Mouse (Mus musculus): ENCODE measurements at regions not wholly inside any gene's neighbourhood (a gene's known extent, or its start where the extent isn't known, plus 50 kb on each side); places are given as distances from the start of the nearest gene placed in this dataset.

DNA sequence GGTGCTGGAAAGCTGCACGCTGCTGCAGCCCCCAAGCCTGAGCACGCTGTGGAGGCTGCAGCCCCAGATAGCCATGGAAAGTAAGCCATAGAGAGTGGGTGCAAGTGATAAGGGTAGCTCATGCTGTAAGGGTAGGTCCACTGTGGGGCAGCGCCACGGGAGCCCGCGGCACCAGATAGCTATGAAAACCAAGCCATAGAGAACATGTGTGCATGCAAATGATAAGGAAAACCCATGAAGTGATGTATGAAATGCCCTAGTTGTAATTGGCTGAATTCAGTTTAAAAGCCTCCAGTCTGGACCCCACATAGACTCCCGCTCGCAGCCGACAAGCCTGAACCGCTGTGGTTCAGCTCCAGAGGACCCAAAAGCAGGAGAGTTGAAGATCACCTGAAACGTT is 58.8 kb upstream of the L3mbtl3 start:
- DNase-seq: no peak

DNA sequence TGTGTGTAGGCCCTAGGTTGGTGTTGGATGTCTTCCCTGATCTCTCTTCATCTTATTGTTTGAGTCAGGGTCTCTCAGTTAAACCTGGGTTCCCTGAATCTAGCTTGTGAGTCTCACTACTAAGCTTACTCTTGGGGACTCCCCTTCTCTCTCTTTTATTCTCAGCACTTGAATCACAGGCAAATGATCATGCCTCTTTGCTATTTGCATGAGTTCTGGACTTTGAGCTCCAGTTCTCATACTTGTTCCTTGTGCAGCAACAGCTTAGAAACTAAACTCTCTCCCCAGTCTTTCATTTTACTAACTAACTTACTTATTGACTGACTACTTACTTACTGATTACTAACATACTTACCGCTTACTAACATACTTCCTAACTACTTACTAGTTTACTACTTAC is 64.9 kb upstream of the L3mbtl3 start:
- no peak for DNase-seq

DNA sequence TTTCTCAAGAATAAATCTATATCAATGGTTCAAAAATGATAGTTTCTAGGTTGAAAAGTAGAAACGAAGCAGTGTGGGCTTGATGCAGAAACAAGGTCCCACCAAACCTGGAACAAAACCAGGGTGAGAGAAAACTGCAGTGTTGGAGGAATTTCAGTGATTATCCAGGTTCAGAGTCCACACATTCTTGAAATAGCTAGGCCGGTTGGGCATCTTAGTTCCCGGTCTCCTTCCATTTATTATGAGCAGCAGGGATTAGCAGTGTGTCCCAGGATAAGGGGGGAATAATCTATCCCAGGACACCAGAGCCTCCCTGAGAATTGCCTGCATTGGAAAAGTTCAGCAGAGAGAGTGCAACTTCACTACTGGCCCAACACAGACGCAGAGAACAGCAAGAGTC is 108.5 kb upstream of the L3mbtl3 start:
- no peak for DNase-seq

DNA sequence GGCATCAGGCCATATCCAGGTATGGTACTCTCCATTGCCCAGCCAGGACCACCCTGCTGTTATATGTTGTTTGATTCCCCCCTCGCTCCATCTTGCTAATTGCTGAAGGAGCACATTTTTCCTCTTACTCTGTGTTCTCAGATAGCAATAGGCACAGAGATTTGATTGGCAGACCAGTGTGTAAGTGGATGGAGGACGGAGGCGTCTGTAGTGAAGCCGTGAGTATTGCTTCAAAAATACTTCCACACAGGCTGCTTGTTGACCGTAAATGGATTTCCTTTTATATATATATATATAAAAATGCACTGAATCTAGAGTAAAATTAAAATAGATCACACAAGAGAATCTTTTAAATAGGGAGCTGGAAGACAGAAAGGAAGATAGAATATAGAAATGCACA is 115.6 kb upstream of the L3mbtl3 start:
- no peak for DNase-seq

DNA sequence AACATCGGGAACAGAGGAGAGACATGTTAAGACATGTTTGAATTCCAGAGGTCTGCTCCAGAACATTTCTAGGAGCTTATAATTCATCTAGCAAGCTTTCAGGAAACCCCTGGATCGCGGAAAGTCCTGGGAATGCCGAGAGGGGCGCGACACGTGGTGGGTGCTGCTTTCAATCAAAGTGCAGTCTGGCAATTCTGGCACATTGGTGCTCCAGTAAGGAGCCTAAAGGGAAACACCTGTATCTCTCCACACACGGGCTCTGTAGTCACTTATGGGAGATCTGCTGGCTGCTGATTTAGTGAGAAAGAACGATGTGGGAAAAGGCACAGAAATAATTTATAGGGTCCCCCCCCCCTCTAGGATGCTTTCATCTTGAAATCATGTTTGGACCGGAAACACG is 116.4 kb upstream of the L3mbtl3 start:
- no peak for DNase-seq

DNA sequence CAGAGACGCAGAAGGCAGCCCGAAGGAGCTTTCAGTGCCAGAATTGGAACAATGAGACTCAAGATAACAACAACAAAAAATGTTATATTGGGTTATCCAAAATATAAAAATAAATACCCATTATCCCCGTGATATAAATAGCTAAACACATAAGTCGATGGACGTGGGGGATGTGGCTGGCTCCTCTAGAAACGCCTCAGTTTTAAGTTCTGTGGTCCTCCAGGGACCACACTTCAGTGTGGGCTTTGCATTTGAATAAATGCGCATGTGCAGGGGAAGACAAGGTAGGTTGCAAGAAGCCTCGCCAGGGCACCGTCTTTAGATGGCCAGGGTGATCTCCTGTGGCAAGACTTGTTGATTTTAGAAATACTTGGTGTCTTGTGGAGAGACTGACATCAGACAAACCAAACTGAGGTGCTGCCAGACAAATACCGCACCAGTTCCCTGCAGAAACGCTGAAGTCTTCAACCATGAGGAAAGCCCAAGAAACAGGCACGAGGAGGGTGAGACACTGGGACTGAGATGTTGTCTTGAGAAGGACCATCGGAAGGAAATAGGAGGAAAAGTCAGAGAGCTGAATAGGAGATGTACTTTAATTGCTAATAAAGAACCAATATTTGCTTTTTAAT is 117.2 kb upstream of the L3mbtl3 start:
- no peak for DNase-seq

DNA sequence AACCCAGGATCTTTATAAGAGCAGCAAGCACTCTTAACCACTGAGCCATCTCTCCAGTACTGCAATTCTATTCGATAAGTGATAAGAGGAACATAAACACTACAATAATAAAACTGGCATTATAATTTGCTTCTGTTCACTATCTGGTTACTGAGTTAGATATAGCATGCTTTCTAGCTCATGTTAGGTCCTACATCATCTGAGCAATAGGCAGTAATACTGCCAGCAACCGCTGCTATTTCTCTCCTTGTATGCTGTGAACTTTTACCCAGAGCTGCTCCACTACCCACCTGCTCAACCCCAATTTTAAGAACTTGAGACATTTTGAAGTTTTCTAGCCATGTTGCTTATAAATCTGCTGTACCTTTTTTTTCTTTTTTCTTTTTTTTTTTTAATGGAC is 118.0 kb upstream of the L3mbtl3 start:
- DNase-seq: no peak

DNA sequence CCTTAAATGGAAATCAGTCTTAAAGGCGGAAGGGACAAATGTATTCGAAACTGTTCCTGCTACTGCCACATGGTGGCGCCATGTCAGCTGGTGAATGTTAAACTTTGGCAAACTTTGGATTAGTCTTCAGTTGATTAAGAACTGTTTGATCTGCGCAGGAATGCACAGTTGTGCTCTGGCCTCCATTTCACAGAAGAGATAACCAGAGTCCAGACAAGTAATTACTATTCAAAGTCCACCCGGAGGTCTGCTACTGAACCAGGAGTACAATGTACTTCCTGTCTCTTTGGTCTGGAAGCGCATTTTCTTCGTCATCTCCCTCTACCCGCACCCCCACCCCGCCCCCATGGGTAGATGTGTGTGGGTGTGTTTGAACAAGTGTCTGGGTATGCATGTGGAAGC is 118.6 kb upstream of the L3mbtl3 start:
- DNase-seq: peak; percentile 8 to 40

DNA sequence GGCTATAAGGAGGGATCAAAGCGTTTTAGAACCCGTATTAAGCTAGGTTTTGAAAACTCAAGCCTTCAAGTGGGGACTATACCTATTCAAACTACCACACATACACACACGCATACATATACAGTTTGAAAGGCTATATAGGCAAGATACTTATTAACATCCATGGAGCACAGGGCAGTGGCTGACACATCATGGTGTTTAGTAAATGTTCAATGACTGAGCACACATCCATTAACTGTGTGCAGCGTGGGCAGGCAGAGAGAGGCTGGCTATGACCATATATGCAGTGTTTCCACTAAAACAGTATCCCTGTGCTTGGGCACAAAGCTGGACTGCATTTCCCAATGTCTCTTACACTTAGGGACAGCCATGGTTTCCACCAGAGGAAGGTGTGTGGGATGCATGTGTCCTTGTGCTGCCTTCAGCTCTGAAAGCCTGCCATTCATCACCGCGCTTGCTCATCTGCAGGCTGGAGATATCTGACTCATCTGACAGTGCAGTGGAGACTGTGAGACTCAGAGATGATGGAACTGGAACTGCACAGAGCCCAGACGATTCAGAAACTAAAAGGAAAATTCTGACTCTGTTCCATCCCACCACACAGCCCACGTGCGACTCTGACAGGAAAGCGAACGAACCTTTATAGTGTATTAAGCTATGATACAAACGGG is 124.6 kb upstream of the L3mbtl3 start:
- DNase-seq: no peak

DNA sequence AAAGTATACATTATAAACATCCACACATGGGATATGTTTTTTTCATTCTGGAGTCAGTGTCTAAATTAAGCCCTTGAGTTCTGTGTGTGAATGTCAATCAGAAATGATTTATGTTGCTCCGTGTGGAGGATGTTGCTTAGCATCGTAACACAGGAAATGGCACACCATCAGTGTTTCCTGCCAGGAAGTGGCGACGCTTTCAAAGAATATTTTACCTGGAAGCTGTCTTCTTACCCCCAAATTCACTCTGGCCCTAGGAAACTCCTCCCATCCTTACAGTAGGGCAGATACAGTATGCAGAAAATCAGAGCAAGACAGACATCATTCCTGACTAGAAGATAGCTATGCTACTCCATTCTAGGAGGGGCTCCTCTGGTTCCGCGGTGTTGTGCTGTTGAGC is 145.1 kb upstream of the L3mbtl3 start:
- no peak for DNase-seq

DNA sequence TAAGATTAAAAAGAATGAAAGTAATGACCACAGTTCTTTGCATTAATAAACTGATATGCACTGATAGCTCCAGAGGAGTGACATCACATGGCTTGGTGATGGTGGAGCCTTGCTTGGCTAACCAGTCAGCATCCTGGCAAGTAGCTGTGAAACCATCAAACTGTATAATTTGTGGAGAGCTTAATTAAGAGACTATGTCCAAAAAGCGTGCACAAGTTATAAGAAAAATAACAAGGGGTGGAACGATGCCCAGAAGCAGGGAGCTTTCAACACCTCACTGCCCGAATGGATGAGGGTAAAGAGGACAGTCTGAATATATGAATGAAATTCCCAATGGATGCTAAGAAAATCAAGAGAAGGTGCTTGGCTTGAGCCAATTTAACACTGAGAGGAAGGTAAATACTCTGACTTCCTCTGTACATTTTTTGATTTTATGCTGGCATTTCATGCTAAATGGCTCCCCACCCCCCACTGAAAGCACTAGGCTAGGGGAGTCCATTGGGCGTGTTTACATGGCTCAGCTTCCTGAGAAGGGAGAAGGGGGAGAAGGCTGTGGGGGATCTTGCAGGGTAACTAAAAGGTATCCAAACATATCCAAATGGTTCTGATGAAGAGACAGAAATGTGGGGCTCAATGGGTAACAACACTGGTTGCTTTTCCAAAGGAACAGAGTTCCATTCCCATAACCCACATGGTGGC is 150.2 kb upstream of the L3mbtl3 start:
- no peak for DNase-seq

DNA sequence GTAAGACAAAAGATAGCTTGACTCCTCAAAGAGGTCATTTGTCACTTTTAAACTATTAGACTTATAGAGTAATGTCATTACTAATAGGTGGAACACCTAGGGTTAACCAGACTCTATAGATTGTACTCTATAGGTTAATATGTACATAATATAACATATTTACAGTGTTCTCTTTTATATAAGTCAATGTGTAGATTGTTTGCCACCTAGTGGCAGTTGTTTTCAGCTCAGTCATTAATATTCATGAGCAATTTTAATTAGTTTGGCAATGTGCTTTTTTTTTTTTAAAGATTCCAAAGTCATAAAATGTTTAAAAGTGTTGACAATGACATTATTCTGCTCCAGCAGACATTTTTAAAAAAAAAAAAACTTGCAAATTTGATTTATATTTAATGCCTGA is 164.4 kb upstream of the L3mbtl3 start:
- no peak for DNase-seq

DNA sequence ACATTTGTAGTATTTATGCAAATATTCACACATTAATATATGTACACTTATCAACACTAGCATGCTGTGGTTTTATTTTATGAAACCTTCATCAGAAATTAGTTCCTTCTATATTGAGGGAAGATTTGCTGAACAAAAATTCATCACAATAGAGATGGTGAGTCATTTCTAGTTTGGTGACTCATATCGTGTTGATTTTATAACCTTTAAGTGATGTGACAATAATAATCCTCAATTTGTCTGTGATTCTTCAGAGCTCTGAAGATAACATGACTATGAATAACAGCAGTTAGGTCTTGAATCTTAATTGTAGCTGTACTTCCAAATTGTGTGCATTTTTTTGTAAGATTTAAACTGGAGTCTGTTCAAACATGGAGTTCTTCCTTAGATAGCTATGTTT is 168.3 kb upstream of the L3mbtl3 start:
- no peak for DNase-seq

DNA sequence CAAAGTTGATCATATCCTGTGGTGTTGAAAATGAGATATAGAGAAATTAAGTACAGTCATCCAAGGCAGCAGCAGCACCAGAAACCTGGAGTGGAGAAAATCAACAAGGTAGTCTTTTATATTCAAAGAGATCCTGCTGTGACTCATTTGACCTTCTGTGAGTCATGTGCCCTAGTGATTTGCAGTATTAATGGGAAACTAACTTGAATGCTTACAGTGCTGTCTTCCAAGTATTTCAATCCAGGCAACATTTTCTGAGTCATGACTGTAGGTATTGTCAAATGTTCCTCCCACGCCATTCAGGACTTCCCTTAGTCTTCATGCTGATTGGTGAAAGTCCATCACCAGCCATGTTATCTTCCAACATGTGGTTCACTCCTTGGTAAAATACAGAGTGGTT is 169.0 kb upstream of the L3mbtl3 start:
- no peak for DNase-seq

DNA sequence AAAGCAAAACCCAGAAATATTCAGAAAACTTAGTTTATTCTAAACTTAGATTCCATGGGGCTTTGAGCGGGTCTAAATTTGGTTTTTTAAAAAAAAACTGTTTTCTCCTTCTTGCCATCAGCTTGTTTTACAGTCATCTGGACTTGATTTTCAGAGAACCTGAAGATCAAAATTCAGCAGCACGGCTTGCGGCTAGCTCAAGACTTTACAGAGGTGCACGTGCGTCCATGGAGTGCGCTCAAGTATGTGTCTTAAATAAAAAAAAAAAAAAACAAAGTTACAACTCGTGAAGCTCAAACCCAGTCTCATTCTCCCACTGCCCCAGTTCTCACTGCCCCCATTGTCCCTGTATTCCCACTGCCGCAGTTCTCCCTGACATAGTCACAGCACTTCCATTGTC is 180.5 kb upstream of the L3mbtl3 start:
- DNase-seq: no peak

DNA sequence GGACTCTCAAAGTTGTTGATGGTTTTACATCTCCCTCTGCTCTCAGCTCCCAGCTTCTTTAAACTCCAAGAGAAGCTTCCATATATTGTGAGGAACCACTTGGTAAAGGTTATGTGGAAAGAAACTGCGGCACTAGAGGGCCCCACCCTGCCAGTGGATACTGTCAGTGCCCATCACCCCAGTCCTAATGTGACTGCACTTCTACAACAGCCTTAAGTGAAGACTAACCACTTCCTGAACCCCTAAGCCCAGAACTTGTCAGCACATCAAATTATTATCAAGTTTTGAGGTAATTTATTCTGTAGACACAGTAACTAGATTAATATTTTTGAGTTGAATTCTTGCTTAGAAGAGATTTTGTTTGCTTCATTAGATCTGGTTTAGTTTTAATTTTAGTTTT is 182.3 kb upstream of the L3mbtl3 start:
- DNase-seq: no peak

DNA sequence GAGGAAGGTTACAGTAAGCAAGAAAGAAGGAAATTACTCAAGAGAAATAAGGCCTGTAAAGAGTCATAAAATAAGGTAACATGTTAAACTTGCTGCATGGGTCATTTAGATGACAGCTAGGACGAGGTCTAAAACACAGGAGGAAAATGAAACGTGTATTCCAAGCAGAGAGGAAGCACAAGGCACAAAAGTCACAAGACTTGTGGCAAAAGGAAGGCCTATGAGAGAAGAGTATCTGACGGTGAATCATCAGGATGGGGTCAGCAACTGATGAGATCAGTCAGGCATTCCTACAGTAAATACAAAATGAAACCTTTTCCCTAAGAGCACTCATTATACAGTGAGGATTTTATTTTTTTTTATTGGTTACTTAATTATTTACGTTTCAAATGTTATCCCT is 183.6 kb upstream of the L3mbtl3 start:
- no peak for DNase-seq

DNA sequence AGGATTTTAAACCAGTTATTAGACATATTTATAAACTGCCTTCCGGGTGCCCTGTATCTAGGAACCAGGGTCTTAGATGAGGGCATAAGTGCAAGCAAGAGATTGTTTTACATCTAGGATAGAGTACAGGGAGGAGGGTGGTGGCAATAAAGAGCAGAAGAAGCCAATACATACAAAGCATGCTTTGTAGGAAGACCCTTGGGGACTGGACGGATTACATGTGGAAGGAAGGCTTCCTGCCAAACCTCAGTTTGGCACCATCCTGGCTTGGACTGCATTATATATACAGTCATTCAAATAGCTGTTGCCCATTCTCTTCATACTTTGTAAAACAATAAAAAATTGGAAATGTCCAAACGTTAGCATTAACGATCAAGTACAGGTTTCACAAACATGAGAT is 184.7 kb upstream of the L3mbtl3 start:
- DNase-seq: no peak

DNA sequence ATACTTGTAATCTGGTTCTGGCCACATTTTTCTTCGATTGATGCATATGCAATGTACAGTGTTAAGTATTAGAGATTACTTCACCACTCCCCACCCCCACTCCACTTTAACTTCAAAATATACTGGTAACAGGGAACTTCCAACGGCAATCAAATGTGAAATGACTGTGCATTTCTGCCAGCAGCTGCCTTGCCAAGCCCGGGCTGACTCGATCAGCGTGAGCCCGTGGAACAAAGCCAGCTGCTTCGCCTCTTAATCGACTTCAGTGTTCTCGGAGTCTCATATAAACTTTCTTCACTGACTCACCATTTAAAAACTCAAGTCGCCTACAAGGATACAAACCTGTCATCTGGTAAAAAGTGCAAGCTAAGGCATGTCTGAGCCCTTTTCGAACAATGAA is 188.7 kb upstream of the L3mbtl3 start:
- DNase-seq: peak; percentile 61 to 66

DNA sequence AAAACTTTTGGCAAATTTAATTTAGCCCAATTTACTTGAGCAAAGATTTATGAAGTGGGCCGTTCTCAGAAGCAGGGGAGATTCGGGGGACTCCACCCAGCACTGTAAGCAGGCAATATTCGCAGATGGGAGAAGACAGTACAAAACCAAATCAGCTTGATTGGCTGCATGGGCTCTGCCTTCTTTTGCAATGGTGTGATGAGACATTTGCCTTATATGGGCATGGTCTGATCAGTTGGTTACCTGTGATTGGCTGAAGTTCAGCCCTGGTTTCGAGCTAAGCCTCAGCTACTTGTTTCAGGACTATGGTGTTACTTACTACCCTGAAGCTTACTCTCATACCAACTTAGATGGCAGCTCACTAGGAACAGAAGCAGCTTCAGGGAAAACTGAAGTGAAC is 185.6 kb upstream of the Arhgap18 start:
- DNase-seq: no peak

DNA sequence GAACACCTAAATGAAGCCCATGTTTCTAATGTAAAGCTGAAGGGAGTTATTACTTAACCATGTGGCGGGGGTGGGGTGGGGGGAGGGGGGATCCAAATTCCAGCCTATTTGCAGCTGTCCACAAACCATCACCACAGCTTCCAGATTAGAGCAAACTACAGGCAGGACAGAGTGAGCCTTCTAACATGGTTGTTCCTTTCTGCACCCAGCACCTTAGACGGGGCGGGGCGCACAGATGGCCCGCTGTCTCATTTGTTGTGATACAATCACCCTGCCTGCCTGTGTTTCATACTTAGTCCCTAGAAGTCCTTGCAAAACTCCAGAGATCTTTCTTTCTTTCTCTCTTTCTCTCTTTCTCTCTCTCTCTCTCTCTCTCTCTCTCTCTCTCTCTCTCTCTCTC is 182.8 kb upstream of the Arhgap18 start:
- DNase-seq: no peak

DNA sequence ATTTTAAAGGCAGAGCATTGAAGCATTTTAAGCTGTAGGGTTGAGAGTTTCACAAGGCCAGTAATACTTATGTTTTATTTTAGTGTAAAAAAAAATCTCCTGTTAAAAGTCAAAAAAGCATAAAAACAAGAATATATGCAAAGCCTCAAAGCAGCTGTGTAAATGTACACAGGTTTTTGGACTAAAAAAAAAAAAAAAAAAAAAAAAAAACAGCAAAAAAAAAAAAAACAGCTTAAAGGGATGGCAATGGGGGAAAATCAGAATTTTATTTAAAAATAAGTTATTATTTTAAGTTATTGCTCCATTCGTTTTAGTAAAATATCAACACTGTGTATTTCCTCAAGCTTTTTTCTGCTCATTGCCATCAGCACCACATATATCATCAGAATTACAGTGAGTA is 181.8 kb upstream of the Arhgap18 start:
- DNase-seq: no peak

DNA sequence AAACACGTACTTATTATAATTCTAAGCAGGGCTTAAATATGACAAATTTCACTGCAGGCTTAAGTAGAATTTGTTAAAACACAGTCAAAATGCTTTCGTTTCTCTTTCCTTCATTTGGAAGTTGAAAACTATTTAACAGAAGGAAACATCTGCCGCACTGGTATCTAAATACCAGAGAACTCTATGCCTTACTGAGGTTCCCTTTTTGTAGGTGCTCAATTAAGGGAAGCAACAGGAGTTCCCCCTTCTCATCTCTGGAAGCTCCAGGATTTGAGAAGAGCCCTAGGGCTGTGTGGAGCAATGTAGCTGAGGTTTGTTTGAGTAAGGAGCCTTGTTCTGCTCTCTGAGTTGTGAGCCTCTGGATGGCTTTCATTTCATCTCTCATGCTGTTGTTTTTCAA is 177.1 kb upstream of the Arhgap18 start:
- DNase-seq: no peak

DNA sequence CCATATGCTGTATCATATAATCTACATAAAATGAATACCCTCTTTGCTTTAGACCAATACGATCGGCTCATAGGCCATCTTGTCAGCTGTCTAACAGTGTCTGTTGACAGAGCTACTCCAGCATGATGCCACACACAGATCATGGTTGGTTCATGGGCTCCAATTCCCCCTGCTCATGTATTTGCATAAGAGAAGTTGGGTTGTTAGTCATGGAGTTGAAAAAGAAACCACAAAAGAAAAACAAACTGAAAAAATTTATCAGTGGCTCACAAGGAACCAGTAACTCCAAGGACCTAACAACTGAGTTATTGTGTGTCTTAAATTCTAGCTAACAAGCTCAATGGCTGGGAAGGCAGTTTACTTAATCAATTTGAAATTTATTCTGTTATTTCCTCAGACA is 176.1 kb upstream of the Arhgap18 start:
- DNase-seq: no peak

Data from heart, adult 18-20 months (tissue).